Mouse (Mus musculus): ENCODE results near the gene Slc16a1. TPM values are rescaled to one million over a fixed set of nuclear protein-coding genes. Genes with fewer than 3 reads are reported as not detected.

Gene Slc16a1
- total and polyA plus RNA-seq, 3 experiments = 60.3 to 192 (median 97.5) TPM

DNA sequence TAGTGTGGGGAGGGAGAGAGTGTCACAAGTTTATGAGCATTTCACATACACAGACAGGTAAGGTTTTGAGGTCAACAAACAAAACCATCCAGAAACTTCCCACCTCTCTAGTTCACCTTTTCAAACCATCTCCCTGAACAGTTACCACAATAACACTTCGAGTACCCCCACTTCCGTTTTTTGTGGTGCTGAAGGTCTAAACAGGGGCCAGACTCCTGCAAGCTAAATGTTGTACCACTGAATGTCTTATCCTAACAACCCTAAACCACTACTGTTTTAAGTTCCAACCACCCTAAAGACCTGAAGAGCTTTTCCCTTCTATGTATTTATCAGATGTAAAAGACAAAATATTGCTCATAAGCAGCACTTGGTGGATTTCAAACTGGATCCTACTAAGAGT lies 2.0 kb upstream of the Slc16a1 start:
- Histone ChIP-seq H3K9ac (ENCODE audit: insufficient read depth, low read depth) (peak overlapping the region; percentile 28; the same call in 1 of the 2 replicates), H3K27ac (ENCODE audit: insufficient read depth, low read depth) (no peak overlapping the region), H3K4me1 (ENCODE audit: control insufficient read depth in 1 of 2, insufficient read depth in 2 of 2) (peaks cover 2 to 21% of the 10 kb centered on the region in 2 experiments; a peak in 3 of 4 replicates), H3K27me3 (replicated peaks) (no peaks in the 10 kb centered on the region), H3K4me2 (ENCODE audit: insufficient read depth, low read depth, poor library complexity, severe bottlenecking) (no peak overlapping the region), H3K79me2 (replicated peaks; ENCODE audit: control insufficient read depth, extremely low read depth, insufficient read depth, poor library complexity, severe bottlenecking) (peaks cover 26% of the 10 kb centered on the region), H3K4me3 (replicated peaks in 1 of 3; ENCODE audit: low read depth in 2 of 3, low read length in 2 of 3, poor library complexity in 1 of 3) (no peak overlapping the region), H3K9me3 (replicated peaks; ENCODE audit: low read length) (no peaks in the 10 kb centered on the region), H3K36me3 (replicated peaks in 1 of 2; ENCODE audit: control insufficient read depth in 1 of 2, insufficient read depth in 1 of 2, low read length in 1 of 2) (peaks cover 0 to 12% of the 10 kb centered on the region in 2 experiments)
- dilution Hi-C loops (cut with MboI; ENCODE audit: extremely low pct_ligation_motif_present, extremely low pct_unique_long_range_greater_than_20kb, low sequenced_read_pairs) (no loop called here), in situ Hi-C loops (cut with MboI; ENCODE audit: low pct_ligation_motif_present, low pct_unique_long_range_greater_than_20kb, low sequenced_read_pairs) (no loop called here)
- DNase-seq (ENCODE audit: extremely low read depth) = no peak
- TF ChIP-seq EP300 (IDR thresholded peaks at IDR 0.05; ENCODE audit: low read length) (0 out of 2 replicates have a peak, but pooled peaks have one; percentile 11), RCOR1 (conservative IDR thresholded peaks at IDR 0.05; ENCODE audit: low read depth, low read length) (no peak), IRF4 (IDR thresholded peaks at IDR 0.05; ENCODE audit: low read depth, low read length) (no peak)

DNA sequence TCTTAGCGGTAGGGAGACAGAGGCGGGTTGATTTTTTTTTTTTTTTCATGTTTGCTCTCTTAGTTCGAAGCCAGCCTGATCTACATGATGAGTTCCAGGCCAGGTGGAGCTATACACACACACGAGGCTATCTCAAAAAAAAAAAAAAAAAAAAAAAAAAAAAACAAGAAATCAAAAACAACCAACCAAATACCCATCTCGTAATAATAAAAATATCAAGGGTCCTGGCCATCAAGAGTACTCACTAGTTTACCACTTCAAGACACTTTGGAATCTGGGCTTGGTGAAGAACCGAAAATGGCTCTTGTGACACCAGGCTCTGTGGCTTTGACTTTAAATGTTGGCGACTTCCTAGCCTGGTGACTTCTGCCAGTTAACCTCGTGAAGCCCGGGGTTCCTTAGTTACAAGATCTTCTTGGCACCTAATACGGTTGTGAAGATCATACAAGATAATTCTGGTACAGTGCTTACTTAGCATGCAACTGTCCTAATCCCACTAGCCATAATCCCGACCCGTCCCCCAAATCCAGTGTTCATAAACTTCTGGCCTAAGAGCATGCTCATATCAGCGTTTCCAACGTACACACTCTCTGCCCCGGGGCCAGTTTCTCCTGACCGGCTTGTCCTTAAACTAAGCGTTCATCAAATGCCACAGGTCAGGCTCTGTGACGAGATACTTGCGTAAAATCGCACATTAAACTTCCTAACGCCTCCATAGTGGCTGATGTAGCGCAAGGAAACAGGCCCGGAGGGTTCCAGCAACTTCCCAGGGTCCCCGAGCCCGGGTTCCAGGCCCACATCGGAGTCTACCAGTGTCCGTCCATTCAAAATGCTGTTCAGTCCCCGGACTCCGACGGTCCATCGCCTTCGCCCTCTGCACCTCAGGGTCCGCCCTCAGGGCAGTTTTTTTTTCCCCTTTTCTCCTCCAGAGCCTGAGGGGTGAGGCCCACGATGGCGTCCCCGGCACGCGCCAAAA lies 753 bp upstream of the Slc16a1 start:
- H3K79me2 ChIP-seq (replicated peaks; ENCODE audit: control insufficient read depth, extremely low read depth, insufficient read depth, poor library complexity, severe bottlenecking) = peaks cover 35% of the 10 kb centered on the region
- no peaks in the 10 kb centered on the region for H3K27me3 ChIP-seq (replicated peaks)
- in situ Hi-C loops (cut with MboI; ENCODE audit: low pct_ligation_motif_present, low pct_unique_long_range_greater_than_20kb, low sequenced_read_pairs) (no loop called here), dilution Hi-C loops (cut with MboI; ENCODE audit: extremely low pct_ligation_motif_present, extremely low pct_unique_long_range_greater_than_20kb, low sequenced_read_pairs) (no loop called here)
- peak overlapping the region; percentile 22 for H3K27ac ChIP-seq (ENCODE audit: insufficient read depth, low read depth)
- peak overlapping the region; percentile 80 to 92 (median 89) for H3K4me3 ChIP-seq (replicated peaks in 1 of 3; ENCODE audit: low read depth in 2 of 3, low read length in 2 of 3, poor library complexity in 1 of 3)
- H3K9me3 ChIP-seq (replicated peaks; ENCODE audit: low read length) = no peaks in the 10 kb centered on the region
- H3K9ac ChIP-seq (ENCODE audit: insufficient read depth, low read depth) = peak overlapping the region; percentile 74
- peaks cover 0 to 3% of the 10 kb centered on the region in 2 experiments for H3K36me3 ChIP-seq (replicated peaks in 1 of 2; ENCODE audit: control insufficient read depth in 1 of 2, insufficient read depth in 1 of 2, low read length in 1 of 2)
- DNase-seq (ENCODE audit: extremely low read depth) = peak; percentile 41
- TF ChIP-seq CHD2 (IDR thresholded peaks at IDR 0.05; ENCODE audit: low read length) (no peak), UBTF (IDR thresholded peaks at IDR 0.05; ENCODE audit: low read depth, low read length) (peak; percentile 95), ZNF384 (IDR thresholded peaks at IDR 0.05; ENCODE audit: low read depth, low read length) (peak; percentile 90), TBP (conservative IDR thresholded peaks at IDR 0.05; ENCODE audit: low read depth, low read length) (peak; percentile 58)
- H3K4me2 ChIP-seq (ENCODE audit: insufficient read depth, low read depth, poor library complexity, severe bottlenecking) = peak overlapping the region; percentile 72
- H3K4me1 ChIP-seq (ENCODE audit: control insufficient read depth in 1 of 2, insufficient read depth in 2 of 2) = peaks cover 2 to 32% of the 10 kb centered on the region in 2 experiments; a peak in 3 of 4 replicates

DNA sequence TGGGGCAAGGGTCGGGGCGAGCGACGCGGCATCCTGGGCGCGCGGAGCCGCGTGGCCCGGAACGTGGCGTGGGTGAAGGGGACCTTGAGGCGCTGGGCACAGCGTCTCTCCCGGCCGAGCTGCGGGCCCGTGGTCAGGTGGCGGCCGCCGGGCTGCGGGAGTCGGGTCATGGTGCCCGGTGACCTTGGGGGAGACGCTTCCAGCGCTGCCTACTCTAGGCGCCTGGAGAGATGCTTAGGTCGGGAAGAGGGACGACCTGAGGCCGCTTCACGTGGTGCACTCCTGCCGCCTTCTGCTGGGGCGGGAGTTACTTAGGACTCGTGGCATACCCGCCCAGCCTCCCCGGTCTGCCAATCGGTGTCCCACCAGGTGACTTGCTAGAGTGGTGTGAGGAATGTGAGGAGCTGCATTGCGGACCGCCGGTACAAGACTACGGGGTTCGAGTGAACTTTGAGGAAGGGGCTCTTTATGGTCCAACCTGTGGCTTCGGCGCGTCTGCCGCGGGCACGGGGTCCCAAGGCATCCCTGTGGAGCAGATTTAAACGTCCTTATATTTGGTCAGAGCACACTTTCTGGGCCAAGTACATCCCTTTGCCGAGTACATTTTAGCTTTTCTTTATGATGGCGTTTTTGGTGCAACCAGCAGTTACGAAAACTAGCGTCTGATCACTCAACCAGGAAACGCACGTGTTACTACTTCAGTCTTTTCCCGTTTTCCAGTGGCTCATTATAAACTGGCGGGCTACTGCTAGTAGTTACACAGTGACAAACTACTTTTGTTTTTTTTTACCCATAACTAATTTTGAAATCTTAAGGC lies 672 bp downstream of the Slc16a1 start:
- peak; percentile 74 for DNase-seq (ENCODE audit: extremely low read depth)
- dilution Hi-C loops (cut with MboI; ENCODE audit: extremely low pct_ligation_motif_present, extremely low pct_unique_long_range_greater_than_20kb, low sequenced_read_pairs) (no loop called here), in situ Hi-C loops (cut with MboI; ENCODE audit: low pct_ligation_motif_present, low pct_unique_long_range_greater_than_20kb, low sequenced_read_pairs) (no loop called here)
- Histone ChIP-seq H3K4me1 (ENCODE audit: control insufficient read depth in 1 of 2, insufficient read depth in 2 of 2) (peaks cover 2 to 46% of the 10 kb centered on the region in 2 experiments; a peak in 3 of 4 replicates), H3K4me2 (ENCODE audit: insufficient read depth, low read depth, poor library complexity, severe bottlenecking) (peak overlapping the region; percentile 98), H3K9ac (ENCODE audit: insufficient read depth, low read depth) (peak overlapping the region; percentile 68), H3K36me3 (replicated peaks in 1 of 2; ENCODE audit: control insufficient read depth in 1 of 2, insufficient read depth in 1 of 2, low read length in 1 of 2) (peaks cover 0 to 2% of the 10 kb centered on the region in 2 experiments), H3K27ac (ENCODE audit: insufficient read depth, low read depth) (peak overlapping the region; percentile 26), H3K79me2 (replicated peaks; ENCODE audit: control insufficient read depth, extremely low read depth, insufficient read depth, poor library complexity, severe bottlenecking) (peaks cover 41% of the 10 kb centered on the region), H3K4me3 (replicated peaks in 1 of 3; ENCODE audit: low read depth in 2 of 3, low read length in 2 of 3, poor library complexity in 1 of 3) (peak overlapping the region; percentile 78 to 92 (median 80)), H3K27me3 (replicated peaks) (no peaks in the 10 kb centered on the region), H3K9me3 (replicated peaks; ENCODE audit: low read length) (no peaks in the 10 kb centered on the region)
- TF ChIP-seq MAZ (IDR thresholded peaks at IDR 0.05; ENCODE audit: low read depth, low read length) (no peak), RAD21 (IDR thresholded peaks at IDR 0.05; ENCODE audit: low read depth, low read length) (no peak), MEF2A (IDR thresholded peaks at IDR 0.05; ENCODE audit: borderline replicate concordance, low read depth, low read length) (no peak), ZNF384 (IDR thresholded peaks at IDR 0.05; ENCODE audit: low read depth, low read length) (no peak), POLR2AphosphoS2 (IDR thresholded peaks at IDR 0.05; ENCODE audit: low read depth, low read length) (no peak), USF2 (conservative IDR thresholded peaks at IDR 0.05; ENCODE audit: low read depth, low read length) (0 out of 2 replicates have a peak, but pooled peaks have one; percentile 21), GABPA (IDR thresholded peaks at IDR 0.05; ENCODE audit: insufficient replicate concordance, low read depth, low read length) (no peak), UBTF (IDR thresholded peaks at IDR 0.05; ENCODE audit: low read depth, low read length) (peak; percentile 47; the same call in 1 of the 2 replicates), CHD1 (IDR thresholded peaks at IDR 0.05; ENCODE audit: low read depth, low read length) (peak; percentile 81; the same call in 1 of the 2 replicates), SMC3 (IDR thresholded peaks at IDR 0.05; ENCODE audit: low read depth, low read length) (no peak), EP300 (IDR thresholded peaks at IDR 0.05; ENCODE audit: low read length) (no peak), ELF1 (IDR thresholded peaks at IDR 0.05; ENCODE audit: low read depth, low read length) (no peak), RCOR1 (conservative IDR thresholded peaks at IDR 0.05; ENCODE audit: low read depth, low read length) (no peak), ETS1 (conservative IDR thresholded peaks at IDR 0.05; ENCODE audit: low read depth, low read length) (no peak), MYC (IDR thresholded peaks at IDR 0.05; ENCODE audit: low read depth, low read length) (peak; percentile 83), JUN (IDR thresholded peaks at IDR 0.05; ENCODE audit: insufficient read depth, low read depth, low read length) (no peak)
